Comparison of ENCODE assay signal across 22 mouse cellular contexts in genomic region chr1:88921401-88921800, GRCm38 (mm10).
DNase-seq lines count a peak whose midpoint lies in the region; ATAC-seq and TF ChIP-seq lines count a peak whose summit lies in the region.
"Had no signal": no experiment of that assay in that cellular context is flagged by ENCODE, and none has a peak within 500 bp of the region (broad histone marks: within the 10 kb centered on the region; RNA-seq: fewer than 3 reads in every experiment).

No protein-coding gene starts in this region.

- peak; percentile 20 for DNase-seq in forebrain, embryonic 11.5 days (ENCODE audit: low spot score)
- no peak for DNase-seq in forebrain, embryonic 14.5 days (ENCODE audit: low spot score)
- DNase-seq in limb, embryonic 14.5 days (ENCODE audit: low spot score), result peak; percentile 13
- DNase-seq in limb, embryonic 10.5 days (ENCODE audit: low spot score), result no peak
- DNase-seq in right cerebral cortex, postnatal 14 days, result no peak
- DNase-seq: adrenal gland, adult 2 months; adrenal gland, postnatal 10 days; adrenal gland, postnatal 25 days; cerebellum, adult 11 months; cerebellum, adult 18-20 months; cerebellum, adult 8-10 months; cerebellum, adult 9-11 months; cerebellum, postnatal 14 days; cerebellum, postnatal 36 days; embryo, embryonic 11 days had no signal

- no peak overlapping the region for H3K4me3 ChIP-seq in forebrain, embryonic 11.5 days (ENCODE audit: low read depth, low read length)
- no peak overlapping the region for H3K4me3 ChIP-seq in forebrain, embryonic 14.5 days (ENCODE audit: low read depth, low read length)
- H3K4me3 ChIP-seq in limb, embryonic 14.5 days (replicated peaks; ENCODE audit: low read length), result no peak overlapping the region
- no peak overlapping the region for H3K4me3 ChIP-seq in limb, embryonic 10.5 days
- H3K4me3 ChIP-seq in myocyte, result no peak overlapping the region
- H3K4me3 ChIP-seq: embryonic facial prominence, embryonic 12.5 days; embryonic facial prominence, embryonic 15.5 days; erythroblast, embryonic 14.5 days; forebrain, embryonic 10.5 days; forebrain, embryonic 13.5 days had no signal

- no peak overlapping the region for H3K4me2 ChIP-seq in forebrain, embryonic 11.5 days (ENCODE audit: low read depth, low read length, severe bottlenecking)
- no peak overlapping the region for H3K4me2 ChIP-seq in forebrain, embryonic 14.5 days (ENCODE audit: low read length)
- H3K4me2 ChIP-seq in limb, embryonic 14.5 days (replicated peaks; ENCODE audit: low read depth, low read length, severe bottlenecking), result no peak overlapping the region
- no peak overlapping the region for H3K4me2 ChIP-seq in myocyte (ENCODE audit: low read depth)
- H3K4me2 ChIP-seq: embryonic facial prominence, embryonic 12.5 days; embryonic facial prominence, embryonic 15.5 days; forebrain, embryonic 13.5 days had no signal

- no peak for ATAC-seq in forebrain, embryonic 11.5 days (replicated peaks; ENCODE audit: low FRiP score)
- ATAC-seq in forebrain, embryonic 14.5 days, result no peak
- ATAC-seq in limb, embryonic 14.5 days (ENCODE audit: low FRiP score, low read depth), result no peak
- ATAC-seq: forebrain, embryonic 13.5 days; forebrain, embryonic 16.5 days had no signal

- no peak overlapping the region for H3K27ac ChIP-seq in forebrain, embryonic 11.5 days (ENCODE audit: low read depth, low read length)
- no peak overlapping the region for H3K27ac ChIP-seq in forebrain, embryonic 14.5 days (ENCODE audit: low read depth, low read length)
- no peak overlapping the region for H3K27ac ChIP-seq in limb, embryonic 14.5 days (replicated peaks; ENCODE audit: low read depth, low read length)
- no peak overlapping the region for H3K27ac ChIP-seq in limb, embryonic 10.5 days
- H3K27ac ChIP-seq: embryonic facial prominence, embryonic 12.5 days; embryonic facial prominence, embryonic 15.5 days; forebrain, embryonic 10.5 days; forebrain, embryonic 13.5 days had no signal

- H3ac ChIP-seq in myocyte (ENCODE audit: control insufficient read depth, insufficient read length), result no peak overlapping the region

- TF ChIP-seq POLR2A in limb, embryonic 14.5 days (IDR thresholded peaks at IDR 0.05; ENCODE audit: borderline replicate concordance, extremely low read depth, insufficient read depth, insufficient read length), result no peak
- TF ChIP-seq POLR2A in myocyte (IDR thresholded peaks at IDR 0.05; ENCODE audit: insufficient read length, low read depth), result no peak

- no peaks in the 10 kb centered on the region for H3K36me3 ChIP-seq in forebrain, embryonic 11.5 days (ENCODE audit: control insufficient read depth, insufficient read depth, low read length)
- H3K36me3 ChIP-seq in forebrain, embryonic 14.5 days (ENCODE audit: control insufficient read depth, insufficient read depth, low read length), result no peaks in the 10 kb centered on the region
- H3K36me3 ChIP-seq in limb, embryonic 14.5 days (ENCODE audit: control insufficient read depth, insufficient read depth, low read length), result no peaks in the 10 kb centered on the region
- H3K36me3 ChIP-seq in limb, embryonic 10.5 days, result no peaks in the 10 kb centered on the region
- H3K36me3 ChIP-seq in myocyte (ENCODE audit: control insufficient read depth, insufficient read depth), result no peaks in the 10 kb centered on the region
- H3K36me3 ChIP-seq: embryonic facial prominence, embryonic 12.5 days; embryonic facial prominence, embryonic 15.5 days; forebrain, embryonic 10.5 days had no signal

- no peak overlapping the region for H3K9ac ChIP-seq in forebrain, embryonic 11.5 days (ENCODE audit: low read length)
- no peak overlapping the region for H3K9ac ChIP-seq in forebrain, embryonic 14.5 days (ENCODE audit: low read length)
- H3K9ac ChIP-seq in limb, embryonic 14.5 days (ENCODE audit: low read depth, low read length, severe bottlenecking), result no peak overlapping the region
- H3K9ac ChIP-seq: embryonic facial prominence, embryonic 12.5 days; embryonic facial prominence, embryonic 15.5 days; forebrain, embryonic 13.5 days had no signal

- H3K79me2 ChIP-seq in myocyte (ENCODE audit: control insufficient read depth, insufficient read depth), result no peaks in the 10 kb centered on the region

- 71% methylated on average over 2 of the region's 2 CpGs for WGBS in forebrain, embryonic 11.5 days
- 70% methylated on average over 2 of the region's 2 CpGs for WGBS in forebrain, embryonic 14.5 days
- WGBS in limb, embryonic 14.5 days, result 59% methylated on average over 2 of the region's 2 CpGs
- WGBS in limb, embryonic 10.5 days, result 79% methylated on average over 2 of the region's 2 CpGs

- no peaks in the 10 kb centered on the region for H3K9me3 ChIP-seq in forebrain, embryonic 11.5 days (ENCODE audit: control insufficient read depth, low read length)
- H3K9me3 ChIP-seq in forebrain, embryonic 14.5 days (replicated peaks; ENCODE audit: control insufficient read depth, low read length), result peaks cover 6% of the 10 kb centered on the region; the same call in 1 of the 2 replicates
- H3K9me3 ChIP-seq in limb, embryonic 14.5 days (ENCODE audit: control insufficient read depth, low read length), result 0 out of 2 replicates have a peak, but pooled peaks cover 2% of the 10 kb centered on the region
- no peaks in the 10 kb centered on the region for H3K9me3 ChIP-seq in limb, embryonic 10.5 days (replicated peaks)
- H3K9me3 ChIP-seq: embryonic facial prominence, embryonic 12.5 days; embryonic facial prominence, embryonic 15.5 days; forebrain, embryonic 10.5 days; forebrain, embryonic 13.5 days had no signal

- no peaks in the 10 kb centered on the region for H3K27me3 ChIP-seq in forebrain, embryonic 11.5 days (ENCODE audit: control insufficient read depth, insufficient read depth, low read length)
- no peaks in the 10 kb centered on the region; the same call in 1 of the 2 replicates for H3K27me3 ChIP-seq in forebrain, embryonic 14.5 days (replicated peaks; ENCODE audit: control insufficient read depth, insufficient read depth, low read length)
- H3K27me3 ChIP-seq in limb, embryonic 14.5 days (ENCODE audit: control insufficient read depth, insufficient read depth, low read length), result no peaks in the 10 kb centered on the region
- H3K27me3 ChIP-seq in limb, embryonic 10.5 days (ENCODE audit: low read depth, poor library complexity, severe bottlenecking), result no peaks in the 10 kb centered on the region
- H3K27me3 ChIP-seq in myocyte (ENCODE audit: control insufficient read depth, insufficient read depth, insufficient read length), result no peaks in the 10 kb centered on the region
- H3K27me3 ChIP-seq: embryonic facial prominence, embryonic 12.5 days; embryonic facial prominence, embryonic 15.5 days had no signal

- peaks cover 3% of the 10 kb centered on the region; the same call in 1 of the 2 replicates for H3K4me1 ChIP-seq in forebrain, embryonic 11.5 days (replicated peaks; ENCODE audit: control insufficient read depth, insufficient read depth, low read length)
- H3K4me1 ChIP-seq in forebrain, embryonic 14.5 days (ENCODE audit: control insufficient read depth, insufficient read depth, low read length), result peaks cover 14% of the 10 kb centered on the region; the same call in 1 of the 2 replicates
- H3K4me1 ChIP-seq in limb, embryonic 14.5 days (ENCODE audit: control insufficient read depth, insufficient read depth, low read length), result peaks cover 3% of the 10 kb centered on the region; the same call in 1 of the 2 replicates
- H3K4me1 ChIP-seq in limb, embryonic 10.5 days, result peaks cover 11% of the 10 kb centered on the region

TF ChIP-seq in myocyte, 11 proteins besides CTCF, POLR2A, EP300 and RAD21:
- TF ChIP-seq MYOG (IDR thresholded peaks at IDR 0.05; ENCODE audit: control insufficient read depth in 1 of 3, insufficient read depth in 1 of 3, insufficient read length in 2 of 3, low read depth in 2 of 3), result peak in 1 of 3 experiments; percentile 50
- no peak for TF ChIP-seq E2F4 (IDR thresholded peaks at IDR 0.05; ENCODE audit: insufficient read depth)
- TF ChIP-seq MYOD1 (IDR thresholded peaks at IDR 0.05; ENCODE audit: control insufficient read depth in 1 of 3, insufficient read length in 2 of 3, low read depth in 2 of 3), result peak in 2 of 3 experiments; percentile 65 to 67
TF ChIP-seq in myocyte: peak in this region for 2.

Comparison
In these comparisons a context has a peak if more than half of its experiments do, and no peak if none do; other contexts are left out.
1. DNase-seq: peak in forebrain, embryonic 11.5 days (single experiment) and limb, embryonic 14.5 days (single experiment); none in forebrain, embryonic 14.5 days (single experiment), limb, embryonic 10.5 days (single experiment) and right cerebral cortex, postnatal 14 days (single experiment).